Mouse (Mus musculus) hindbrain, postnatal 0 days (tissue): Measurements from ENCODE around the gene Fer1l5. TPM values are rescaled to one million over a fixed set of nuclear protein-coding genes. Genes with fewer than 3 reads are reported as not detected.

ENCODE experiments used
- ATAC-seq: fragments of 200-750 bp; cut with Nextera tagmentation; 2 replicates; pipeline ENCODE4 v1.8.0; 2017; ENCODE audit warnings: mild to moderate bottlenecking, moderate TSS enrichment, moderate library complexity
- DNase-seq: peaks from one replicate; pipeline ENCODE4 v3.0.0-alpha.2; 2015; ENCODE audit warnings: low spot score
- H3K27ac ChIP-seq: fragments of 300-500 bp; sonication (generic); 2 replicates; pipeline ENCODE4 v1.5.1; 2014; ENCODE audit warnings: mild to moderate bottlenecking
- H3K27me3 ChIP-seq: fragments of 300-500 bp; sonication (generic); 2 replicates; pipeline ENCODE4 v1.6.1; 2014; ENCODE audit warnings: low read length, mixed read lengths; ENCODE audit not compliant: insufficient read depth
- H3K36me3 ChIP-seq: fragments of 300-500 bp; sonication (generic); 2 replicates; pipeline ENCODE4 v1.6.1; 2014; ENCODE audit warnings: low read length, mixed read lengths; ENCODE audit not compliant: insufficient read depth
- H3K4me1 ChIP-seq: fragments of 300-500 bp; sonication (generic); 2 replicates; pipeline ENCODE4 v1.6.1; 2014; ENCODE audit warnings: antibody characterized with exemption, low read length, mixed read lengths; ENCODE audit not compliant: insufficient read depth
- H3K4me2 ChIP-seq: fragments of 300-500 bp; sonication (generic); 2 replicates; pipeline ENCODE4 v1.6.1; 2014; ENCODE audit warnings: low read depth, mild to moderate bottlenecking, low read length, moderate library complexity, mixed read lengths
- H3K4me3 ChIP-seq: fragments of 300-500 bp; sonication (generic); 2 replicates; pipeline ENCODE4 v1.5.1; 2014; ENCODE audit warnings: low read length
- H3K9ac ChIP-seq: fragments of 300-500 bp; sonication (generic); replicated peaks from 2 replicates; pipeline ENCODE4 v1.6.1; 2014; ENCODE audit warnings: mild to moderate bottlenecking, low read length, moderate library complexity, mixed read lengths
- H3K9me3 ChIP-seq: fragments of 300-500 bp; sonication (generic); 2 replicates; pipeline ENCODE4 v1.6.1; 2016; ENCODE audit warnings: low read length, mixed read lengths
- CTCF ChIP-seq: IDR thresholded peaks from 2 replicates; pipeline ENCODE4 v1.5.1; 2016; ENCODE audit warnings: antibody characterized with exemption, control low read depth, low read depth
- WGBS: fragments of 180-500 bp; shearing (Covaris S2); extraction: QIAGEN DNeasy Blood & Tissue Kit; methylation state at CpG from one replicate; pipeline ENCODE4 v1.1.7; 2014; 5-methylcytosine and 5-hydroxymethylcytosine counted together
- polyA plus RNA-seq: library from polyadenylated mRNA; unstranded; fragments of >200 nt; fragmentation: Nextera tagmentation; extraction: Ambion mirVana; gene quantifications from 2 replicates; pipeline ENCODE4 v1.2.1, GENCODE M21; 2015
- total RNA-seq: library from RNA; depleted of rRNA; stranded (reverse); fragments of >200 nt; gene quantifications from 2 replicates; pipeline ENCODE4 v1.2.3, GENCODE M21; 2014

Fer1l5 gene
- total and polyA plus RNA-seq, 2 experiments from 2014 or later, result 1.2 TPM; not detected in 1

GRCm38 (mm10) chr1:36429511-36429910 is 57.4 kb downstream of the Fer1l5 start:
- peaks cover 65% of the 10 kb centered on the region for H3K36me3 ChIP-seq
- no peak for TF ChIP-seq CTCF
- H3K27me3 ChIP-seq, result no peaks in the 10 kb centered on the region
- no peaks in the 10 kb centered on the region for H3K9me3 ChIP-seq
- no peak overlapping the region for H3K4me3 ChIP-seq
- no peak overlapping the region for H3K9ac ChIP-seq
- DNase-seq (no peak), ATAC-seq (no peak)
- H3K4me1 ChIP-seq, result no peaks in the 10 kb centered on the region
- 88% methylated on average over 2 of the region's 2 CpGs for WGBS
- no peak overlapping the region for H3K4me2 ChIP-seq
- H3K27ac ChIP-seq, result no peak overlapping the region

- no peak for TF ChIP-seq CTCF
- H3K27ac ChIP-seq, result no peak overlapping the region
- H3K4me2 ChIP-seq, result no peak overlapping the region
- no peak overlapping the region for H3K9ac ChIP-seq
- 93% methylated on average over 4 of the region's 4 CpGs for WGBS
- H3K36me3 ChIP-seq, result peaks cover 61% of the 10 kb centered on the region
- no peak overlapping the region for H3K4me3 ChIP-seq
- ATAC-seq (no peak), DNase-seq (no peak)
- H3K9me3 ChIP-seq, result no peaks in the 10 kb centered on the region
- no peaks in the 10 kb centered on the region for H3K27me3 ChIP-seq
- no peaks in the 10 kb centered on the region for H3K4me1 ChIP-seq
These were observed 60.9 kb downstream of the Fer1l5 start for GRCm38 (mm10) chr1:36432999-36433398.

- WGBS, result 94% methylated on average over 3 of the region's 3 CpGs
- DNase-seq, result no peak
These were observed 61.5 kb downstream of the Fer1l5 start for GRCm38 (mm10) chr1:36433616-36434015.

GRCm38 (mm10) chr1:36435071-36435470 is 63.0 kb downstream of the Fer1l5 start:
- DNase-seq (no peak), ATAC-seq (no peak)
- TF ChIP-seq CTCF, result no peak
- H3K4me3 ChIP-seq, result no peak overlapping the region
- H3K36me3 ChIP-seq, result peaks cover 56% of the 10 kb centered on the region
- no peak overlapping the region for H3K4me2 ChIP-seq
- H3K9me3 ChIP-seq, result no peaks in the 10 kb centered on the region
- no peaks in the 10 kb centered on the region for H3K4me1 ChIP-seq
- no peak overlapping the region for H3K27ac ChIP-seq
- no peaks in the 10 kb centered on the region for H3K27me3 ChIP-seq
- no peak overlapping the region for H3K9ac ChIP-seq
- WGBS, result 80% methylated on average over 4 of the region's 4 CpGs

More at GRCm38 (mm10) chr1:36433616-36434015, 61.5 kb downstream of the Fer1l5 start:
- no peak overlapping the region for H3K9ac ChIP-seq
- H3K27me3 ChIP-seq, result no peaks in the 10 kb centered on the region
- no peak overlapping the region for H3K27ac ChIP-seq
- no peaks in the 10 kb centered on the region for H3K4me1 ChIP-seq
- H3K36me3 ChIP-seq, result peaks cover 59% of the 10 kb centered on the region
- no peak for TF ChIP-seq CTCF
- no peaks in the 10 kb centered on the region for H3K9me3 ChIP-seq
- H3K4me2 ChIP-seq, result no peak overlapping the region
- ATAC-seq, result no peak
- no peak overlapping the region for H3K4me3 ChIP-seq

- ATAC-seq (no peak), DNase-seq (no peak)
- Histone ChIP-seq H3K4me2 (no peak overlapping the region), H3K27ac (no peak overlapping the region), H3K4me3 (no peak overlapping the region), H3K36me3 (peaks cover 51% of the 10 kb centered on the region), H3K9me3 (no peaks in the 10 kb centered on the region), H3K4me1 (no peaks in the 10 kb centered on the region), H3K9ac (no peak overlapping the region), H3K27me3 (no peaks in the 10 kb centered on the region)
- WGBS, result 94% methylated on average over 6 of the region's 6 CpGs
- TF ChIP-seq CTCF, result no peak
These were observed 64.4 kb downstream of the Fer1l5 start for GRCm38 (mm10) chr1:36436515-36436914.

GRCm38 (mm10) chr1:36437223-36437622 is 65.1 kb downstream of the Fer1l5 start:
- Histone ChIP-seq H3K27ac (no peak overlapping the region), H3K4me1 (no peaks in the 10 kb centered on the region), H3K4me2 (no peak overlapping the region), H3K27me3 (no peaks in the 10 kb centered on the region), H3K9ac (no peak overlapping the region), H3K4me3 (no peak overlapping the region), H3K36me3 (peaks cover 51% of the 10 kb centered on the region), H3K9me3 (no peaks in the 10 kb centered on the region)
- no peak for TF ChIP-seq CTCF
- DNase-seq, result no peak
- no peak for ATAC-seq
- WGBS, result 98% methylated on average over 3 of the region's 3 CpGs

- WGBS, result 43% methylated on average over 4 of the region's 4 CpGs
- peak; percentile 10 for DNase-seq
- no peak for TF ChIP-seq CTCF
- H3K4me3 ChIP-seq, result no peak overlapping the region
- no peak overlapping the region for H3K9ac ChIP-seq
- H3K27me3 ChIP-seq, result no peaks in the 10 kb centered on the region
- no peak overlapping the region for H3K4me2 ChIP-seq
- H3K27ac ChIP-seq, result no peak overlapping the region
- no peak for ATAC-seq
- H3K4me1 ChIP-seq, result 0 out of 2 replicates have a peak, but pooled peaks cover 3% of the 10 kb centered on the region
- H3K36me3 ChIP-seq, result peaks cover 32% of the 10 kb centered on the region
- H3K9me3 ChIP-seq, result no peaks in the 10 kb centered on the region
These were observed 69.0 kb downstream of the Fer1l5 start for GRCm38 (mm10) chr1:36441101-36441500.
